Mouse (Mus musculus): ENCODE results near the gene Cd1d1.

Cd1d1 gene

DNA sequence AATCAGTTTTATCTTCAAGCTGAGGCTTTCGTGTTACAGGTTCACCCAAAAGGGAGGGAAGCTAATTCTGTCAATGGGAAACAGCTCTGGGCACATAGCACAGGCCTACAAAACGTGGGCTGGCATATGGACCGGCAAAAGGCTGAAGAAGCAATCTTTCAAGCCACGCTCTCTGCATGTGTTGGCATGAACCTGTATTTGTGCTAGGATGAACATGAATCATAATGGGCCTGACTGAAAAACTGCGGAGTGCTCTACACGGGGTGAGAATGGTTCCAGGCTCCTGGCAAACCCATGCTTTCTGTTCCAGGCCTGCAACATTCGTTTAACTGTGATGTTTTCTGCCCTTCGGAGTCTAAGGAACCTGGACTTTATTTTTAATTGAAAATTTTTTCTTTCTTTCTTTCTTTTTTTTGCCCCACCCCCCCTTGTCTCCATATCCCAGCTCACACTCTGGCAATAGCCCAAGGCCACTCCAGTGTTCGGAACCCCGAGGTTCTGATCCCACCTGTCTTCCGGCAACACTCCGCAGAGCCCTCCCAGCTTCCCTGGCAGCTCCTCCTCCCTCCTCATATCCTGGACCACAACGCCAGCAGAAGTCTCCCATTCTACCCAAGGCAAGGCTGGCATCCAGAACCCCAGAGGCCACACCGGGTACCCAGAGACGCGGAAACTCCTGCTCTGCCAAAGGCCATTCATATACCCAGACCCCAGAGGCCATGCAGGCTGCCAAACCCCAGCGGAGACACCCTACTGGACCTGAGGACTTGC is 36.4 kb downstream of the Cd1d1 start:
- no peak for DNase-seq (ENCODE audit: extremely low read depth, low read depth, low spot score)

DNA sequence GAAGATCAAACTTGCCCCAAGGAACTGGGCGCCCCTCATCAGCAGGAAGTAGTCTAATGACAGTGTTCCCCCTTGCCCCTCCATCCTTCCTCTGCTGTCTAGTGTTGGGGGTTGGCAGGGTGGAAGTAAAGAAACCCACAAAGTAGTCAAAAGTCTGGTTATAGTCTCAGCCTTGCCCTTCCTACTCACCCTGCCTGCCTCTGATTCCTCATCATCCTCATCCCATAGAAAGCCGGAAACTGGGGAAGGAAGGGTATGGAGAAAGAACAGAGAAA is 37.9 kb downstream of the Cd1d1 start:
- no peak for DNase-seq (ENCODE audit: extremely low read depth, low read depth, low spot score)

DNA sequence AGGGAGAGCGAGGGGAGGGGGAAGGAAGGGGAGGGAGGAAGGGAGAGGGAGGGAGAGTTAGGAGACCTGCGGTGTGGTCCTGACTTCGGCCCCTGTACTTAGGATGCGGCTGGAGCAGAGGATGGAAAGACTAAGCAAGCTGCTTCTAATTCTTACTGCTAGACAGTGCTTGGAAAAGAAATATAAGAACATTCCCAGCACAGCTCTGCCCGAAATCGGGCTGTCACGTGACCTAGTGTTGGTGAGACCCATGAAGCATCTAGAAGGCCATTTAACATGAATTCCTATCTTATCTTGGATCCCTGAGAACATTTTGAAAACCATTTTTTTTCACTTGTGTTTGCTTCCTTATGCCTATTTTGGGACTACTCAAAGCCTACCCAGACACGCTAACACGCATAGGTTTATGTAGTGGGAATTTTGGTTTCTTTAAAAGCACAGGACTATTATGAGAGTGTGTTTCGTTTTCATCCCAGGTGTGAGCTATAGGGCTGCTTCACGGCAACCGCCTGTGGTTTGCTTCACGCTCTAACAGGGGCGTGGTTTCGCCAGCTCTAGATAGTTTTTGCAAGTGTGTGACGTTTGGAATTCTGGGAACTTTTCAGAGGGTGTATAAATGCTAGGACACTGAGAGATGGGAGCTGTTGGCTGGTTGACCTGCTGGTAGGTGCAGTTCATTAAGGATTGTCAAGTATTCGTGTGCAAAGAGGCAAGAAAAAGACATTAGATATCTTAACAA is 38.4 kb downstream of the Cd1d1 start:
- no peak for DNase-seq (ENCODE audit: extremely low read depth, low read depth, low spot score)

DNA sequence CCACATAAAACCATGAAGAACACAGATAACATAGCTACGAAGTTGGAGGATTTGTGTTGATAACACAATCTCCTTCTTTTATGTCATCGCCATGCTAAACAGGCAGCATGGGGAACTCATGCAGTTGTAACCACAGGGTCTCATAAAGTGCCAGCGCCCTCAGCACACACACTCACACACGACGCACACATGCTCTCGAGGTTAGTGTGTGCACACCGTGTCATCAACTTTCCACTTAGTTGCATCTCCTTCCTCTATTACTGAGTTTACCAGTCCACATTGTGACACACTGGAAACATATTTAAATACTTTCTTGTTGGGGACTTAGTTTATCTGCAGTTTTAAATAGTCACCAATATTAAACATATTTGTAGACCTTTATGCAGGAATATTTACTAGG is 40.2 kb downstream of the Cd1d1 start:
- no peak for DNase-seq (ENCODE audit: extremely low read depth, low read depth, low spot score)

DNA sequence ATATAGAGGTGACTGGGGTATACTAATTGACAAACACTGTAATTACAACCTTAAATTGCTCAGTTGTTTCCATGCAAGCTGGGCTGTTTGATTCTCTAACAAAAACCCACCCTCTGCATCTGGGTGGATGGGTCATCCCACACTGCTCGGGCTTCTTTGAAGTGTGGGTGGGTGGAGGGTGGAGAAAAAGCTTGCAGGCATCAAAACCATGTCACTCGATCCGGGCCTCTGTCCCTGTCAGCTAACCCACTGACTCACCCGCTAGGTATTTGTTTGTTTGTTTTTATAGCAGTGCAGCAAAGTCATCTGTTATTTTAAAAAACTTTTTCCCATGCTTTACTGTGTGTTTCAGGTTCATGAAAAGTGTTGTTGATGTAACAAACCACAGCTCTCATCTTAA is 43.9 kb downstream of the Cd1d1 start:
- DNase-seq (ENCODE audit: extremely low read depth, low read depth, low spot score) = no peak

DNA sequence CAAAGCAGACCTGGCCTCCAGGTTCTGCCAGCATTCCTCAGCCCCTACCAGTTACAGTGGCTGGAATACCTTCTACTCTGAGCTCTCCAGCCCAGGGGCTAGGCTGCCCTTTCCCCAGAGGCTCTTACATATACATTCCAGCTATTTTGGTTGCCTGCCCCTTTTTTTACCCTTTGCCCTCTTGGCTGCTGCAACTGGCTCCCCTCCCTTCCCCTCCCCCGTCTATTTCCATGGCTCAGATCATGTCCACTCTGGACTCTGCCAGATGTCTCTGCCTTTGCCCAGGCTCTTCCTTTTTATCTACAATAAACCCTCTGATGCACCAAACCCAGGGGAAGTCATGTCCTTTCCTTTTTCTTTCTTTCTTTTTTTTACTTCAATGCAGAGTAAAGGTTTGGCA is 44.7 kb downstream of the Cd1d1 start:
- DNase-seq (ENCODE audit: extremely low read depth, low read depth, low spot score) = no peak

DNA sequence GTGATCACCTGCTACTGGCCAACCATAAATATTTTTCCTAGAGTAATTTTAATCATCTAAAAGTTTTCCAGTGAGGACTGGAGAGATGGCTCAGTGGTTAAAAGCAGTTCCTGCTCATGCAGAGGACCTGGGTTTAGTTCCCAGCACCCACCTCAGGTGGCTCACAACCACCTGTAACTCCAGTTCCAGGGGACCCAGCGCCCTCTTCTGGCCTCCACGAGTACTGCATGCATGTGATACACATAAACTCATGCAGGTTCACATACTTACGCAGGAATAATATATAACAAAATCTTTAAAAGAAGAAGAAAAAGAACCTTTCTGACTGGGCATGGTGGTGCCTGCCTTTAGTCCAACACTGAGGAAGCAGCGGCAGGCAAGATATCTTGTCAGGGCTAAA is 45.4 kb downstream of the Cd1d1 start:
- no peak for DNase-seq (ENCODE audit: extremely low read depth, low read depth, low spot score)

DNA sequence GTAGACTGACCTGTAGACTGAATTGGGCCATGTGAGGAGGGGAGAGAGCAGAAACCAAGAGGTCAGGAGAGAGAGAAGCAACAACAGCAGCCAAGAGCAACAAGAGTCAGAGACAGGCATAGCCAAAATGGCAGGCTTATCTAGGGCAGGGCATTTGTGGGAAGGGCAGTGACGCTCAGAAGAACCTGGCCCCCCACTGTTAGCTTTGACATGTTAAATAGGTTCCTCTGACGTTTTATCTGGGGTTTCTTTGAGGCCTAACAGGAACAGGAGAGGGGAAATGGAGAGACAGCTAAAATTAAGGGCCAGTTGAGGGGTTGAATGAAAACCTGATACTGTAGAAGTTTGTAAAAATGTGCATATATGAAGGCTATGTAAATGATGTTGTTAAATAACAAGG is 48.6 kb downstream of the Cd1d1 start:
- DNase-seq (ENCODE audit: extremely low read depth, low read depth, low spot score) = no peak

Measured in fat pad, adult 2 months (tissue).